Mouse (Mus musculus) lung, embryonic 16.5 days (tissue): Measurements from ENCODE around the gene Hmx3. TPM values are rescaled to one million over a fixed set of nuclear protein-coding genes. Genes with fewer than 3 reads are reported as not detected.

ENCODE experiments used
- polyA plus RNA-seq: library from polyadenylated mRNA; unstranded; fragments of >200 nt; fragmentation: Nextera tagmentation; extraction: Ambion mirVana; gene quantifications from 2 replicates; pipeline ENCODE4 v1.2.1, GENCODE M21; 2015

The Hmx3 gene
- polyA plus RNA-seq, 1 experiment from 2014 or later = not detected

Other genes with a start within 250 kb of the Hmx3 start
- not detected in 2 replicates for gene Cuzd1, start 220.6 kb upstream of the Hmx3 start, polyA plus RNA-seq
- gene Fam24b, start 213.4 kb upstream of the Hmx3 start, polyA plus RNA-seq = 0.35 TPM in 1 of 2 replicates, not detected in the other
- gene Fam24a, start 209.0 kb upstream of the Hmx3 start, polyA plus RNA-seq = not detected in 2 replicates
- 19.6 and 21.3 TPM in 2 replicates for gene 2310057M21Rik, start 180.1 kb upstream of the Hmx3 start, polyA plus RNA-seq
- gene Pstk, start 171.7 kb upstream of the Hmx3 start, polyA plus RNA-seq = 57.8 and 61.4 TPM in 2 replicates
- gene Ikzf5, start 132.3 kb upstream of the Hmx3 start, polyA plus RNA-seq = 13.5 and 16.9 TPM in 2 replicates
- 198 and 207 TPM in 2 replicates for gene Acadsb, start 132.3 kb upstream of the Hmx3 start, polyA plus RNA-seq
- gene Hmx2, start 5.9 kb downstream of the Hmx3 start, polyA plus RNA-seq = not detected in 2 replicates
- 243 and 245 TPM in 2 replicates for gene Bub3, start 17.4 kb downstream of the Hmx3 start, polyA plus RNA-seq